Mouse (Mus musculus) left cerebral cortex, postnatal 25 days (tissue): ENCODE measurements around the gene Pabpc4. TPM values are rescaled to one million over a fixed set of nuclear protein-coding genes. Genes with fewer than 3 reads are reported as not detected.
"Not testable (repeated sequence)": the region's sequence is repeated elsewhere in the genome, so short reads cannot be mapped to it uniquely, and the experiment has no call there.

Source experiments
- DNase-seq, 2 experiments: peaks; one replicate each; pipeline ENCODE4 v3.0.0; 2022; ENCODE audit warnings: low spot score in 2 of 2, mixed read lengths in 1 of 2
- intact Hi-C: fragments of 180-260 bp; cut with DNase I; formaldehyde crosslinking; loops from one replicate; pipeline ENCODE4 v1.15.1; 2025
- total RNA-seq, 2 experiments: library from RNA; stranded (reverse); gene quantifications; 2 replicates each; pipeline ENCODE4 v1.2.3; 2021

Pabpc4 gene
- total RNA-seq, 2 experiments from 2014 or later: 36.8 to 40.3 TPM

GRCm38 (mm10) chr4:123295516-123296147 lies 33.5 kb downstream of the Pabpc4 start:
- DNase-seq: no peak
- intact Hi-C loops: no loop called here

GRCm38 (mm10) chr4:123296148-123296534 lies 34.0 kb downstream of the Pabpc4 start:
- DNase-seq: no peak
- intact Hi-C loops: no loop called here

- intact Hi-C loops: no loop called here
These were observed 35.2 kb downstream of the Pabpc4 start for GRCm38 (mm10) chr4:123297195-123297960.

GRCm38 (mm10) chr4:123298226-123298625 lies 36.1 kb downstream of the Pabpc4 start:
- intact Hi-C loops: no loop called here
- DNase-seq: no peak

More at GRCm38 (mm10) chr4:123297195-123297960, 35.2 kb downstream of the Pabpc4 start:
- no peak for DNase-seq

GRCm38 (mm10) chr4:123298980-123299670 lies 37.0 kb downstream of the Pabpc4 start:
- DNase-seq: no peak
- intact Hi-C loops: no loop called here

GRCm38 (mm10) chr4:123305789-123306188 lies 43.6 kb downstream of the Pabpc4 start:
- intact Hi-C loops: loop anchor here (5.0 to 10.0 kb wide), 2 partner anchors 37 to 359 kb away; partner anchors contain the start of gene Bmp8a
- peak; percentile 38 to 57 for DNase-seq

GRCm38 (mm10) chr4:123306999-123307398 lies 44.8 kb downstream of the Pabpc4 start:
- peak; percentile 39 to 71 for DNase-seq
- intact Hi-C loops: loop anchor here (5.0 to 10.0 kb wide), 2 partner anchors 35 to 358 kb away; partner anchors contain the start of gene Bmp8a

- no peak for DNase-seq
- intact Hi-C loops: loop anchor here (5.0 to 10.0 kb wide), 2 partner anchors 34 to 357 kb away; partner anchors contain the start of gene Bmp8a
These were observed 46.1 kb downstream of the Pabpc4 start for GRCm38 (mm10) chr4:123308292-123308691.

GRCm38 (mm10) chr4:123311845-123312244 lies 49.7 kb downstream of the Pabpc4 start:
- no peak for DNase-seq
- intact Hi-C loops: no loop called here

- intact Hi-C loops: no loop called here
- DNase-seq: no peak
These were observed 50.9 kb downstream of the Pabpc4 start for GRCm38 (mm10) chr4:123313010-123313409.

- no peak for DNase-seq
- intact Hi-C loops: no loop called here
These were observed 52.3 kb downstream of the Pabpc4 start for GRCm38 (mm10) chr4:123314497-123314896.

- intact Hi-C loops, DNase-seq: not testable (repeated sequence)
These were observed 60.8 kb downstream of the Pabpc4 start for GRCm38 (mm10) chr4:123322910-123323309.

GRCm38 (mm10) chr4:123323534-123323933 lies 61.4 kb downstream of the Pabpc4 start, which contains the start of gene Oxct2a:
Oxct2a (minus strand) TSS chr4:123323634.
- no peak for DNase-seq
- intact Hi-C loops: no loop called here

GRCm38 (mm10) chr4:123326087-123326486 lies 63.9 kb downstream of the Pabpc4 start:
- intact Hi-C loops: no loop called here
- DNase-seq: no peak

- intact Hi-C loops: no loop called here
- DNase-seq: no peak
These were observed 65.5 kb downstream of the Pabpc4 start for GRCm38 (mm10) chr4:123327630-123328029.

- intact Hi-C loops: no loop called here
- no peak for DNase-seq
These were observed 66.8 kb downstream of the Pabpc4 start for GRCm38 (mm10) chr4:123328946-123329345.

- no peak for DNase-seq
- intact Hi-C loops: no loop called here
These were observed 69.2 kb downstream of the Pabpc4 start for GRCm38 (mm10) chr4:123331326-123331725.

GRCm38 (mm10) chr4:123331961-123332360 lies 69.8 kb downstream of the Pabpc4 start:
- intact Hi-C loops, DNase-seq: not testable (repeated sequence)

GRCm38 (mm10) chr4:123333151-123333550 lies 71.0 kb downstream of the Pabpc4 start:
- intact Hi-C loops: no loop called here
- no peak for DNase-seq

- DNase-seq: no peak
- intact Hi-C loops: no loop called here
These were observed 72.0 kb downstream of the Pabpc4 start for GRCm38 (mm10) chr4:123334177-123334576.
